Mouse (Mus musculus): ENCODE measurements around the gene Dnaaf1.
A peak's percentile ranks its signal among the peaks of the same experiment; 100 is the strongest.

The Dnaaf1 gene

DNA sequence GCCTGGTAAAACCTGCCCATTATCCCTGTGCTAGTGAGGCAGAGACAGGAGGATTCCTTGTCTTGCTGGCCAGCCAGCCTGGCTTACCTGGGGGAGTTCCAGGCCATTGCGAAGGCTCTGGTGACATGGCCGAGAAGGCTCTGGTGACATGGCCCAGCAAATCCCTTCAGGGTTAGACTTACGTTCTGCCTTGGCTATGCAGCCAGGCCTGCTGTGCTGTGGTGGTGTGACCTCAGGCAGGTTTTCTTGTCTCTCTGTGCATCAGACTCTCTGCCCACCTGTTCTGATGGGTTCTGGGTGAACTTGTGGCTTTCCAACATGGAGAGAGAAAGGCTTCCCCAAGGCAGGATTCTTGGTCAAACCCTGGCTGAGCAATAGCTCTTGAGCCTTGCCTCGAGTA, 62.3 kb downstream of the Dnaaf1 start:
- no peaks in the 10 kb centered on the region for H3K9me3 ChIP-seq (ENCODE audit: low read length)
- TF ChIP-seq NANOG (IDR thresholded peaks at IDR 0.05; ENCODE audit: borderline replicate concordance, low read length) (no peak), POU5F1 (IDR thresholded peaks at IDR 0.05; ENCODE audit: borderline replicate concordance, low read length) (no peak), CTCF (conservative IDR thresholded peaks at IDR 0.05; ENCODE audit: low read length) (no peak)

DNA sequence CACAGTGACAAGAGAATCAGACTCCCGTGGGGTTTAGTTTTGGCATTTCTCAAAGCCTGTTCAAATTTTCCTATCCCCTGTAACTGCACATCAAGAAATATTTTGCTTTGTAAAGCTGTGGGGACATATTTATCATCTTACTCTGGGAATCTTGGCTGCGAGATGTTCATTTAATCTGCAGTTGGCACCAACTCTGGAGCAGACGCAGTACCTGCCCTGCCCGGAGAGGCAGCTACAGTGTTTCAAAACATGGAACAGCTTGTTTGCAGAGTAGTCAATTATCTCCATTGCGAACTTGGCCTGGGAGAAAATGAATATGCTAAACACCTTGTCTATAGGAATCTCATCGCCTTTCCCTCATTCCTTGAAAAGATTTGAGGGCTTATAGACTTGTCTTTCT, 63.2 kb downstream of the Dnaaf1 start:
- TF ChIP-seq NANOG (IDR thresholded peaks at IDR 0.05; ENCODE audit: borderline replicate concordance, low read length) (no peak), CTCF (conservative IDR thresholded peaks at IDR 0.05; ENCODE audit: low read length) (no peak), POU5F1 (IDR thresholded peaks at IDR 0.05; ENCODE audit: borderline replicate concordance, low read length) (no peak)

More for the DNA sequence above, 62.3 kb downstream of the Dnaaf1 start:
- Histone ChIP-seq H3K4me1 (replicated peaks; ENCODE audit: low read depth, low read length) (peaks cover 34% of the 10 kb centered on the region), H3K36me3 (ENCODE audit: insufficient read depth, low read length) (no peaks in the 10 kb centered on the region), H3K27me3 (ENCODE audit: insufficient read depth, low read length) (peaks cover 78% of the 10 kb centered on the region), H3K4me3 (replicated peaks; ENCODE audit: low read length) (no peak overlapping the region)

DNA sequence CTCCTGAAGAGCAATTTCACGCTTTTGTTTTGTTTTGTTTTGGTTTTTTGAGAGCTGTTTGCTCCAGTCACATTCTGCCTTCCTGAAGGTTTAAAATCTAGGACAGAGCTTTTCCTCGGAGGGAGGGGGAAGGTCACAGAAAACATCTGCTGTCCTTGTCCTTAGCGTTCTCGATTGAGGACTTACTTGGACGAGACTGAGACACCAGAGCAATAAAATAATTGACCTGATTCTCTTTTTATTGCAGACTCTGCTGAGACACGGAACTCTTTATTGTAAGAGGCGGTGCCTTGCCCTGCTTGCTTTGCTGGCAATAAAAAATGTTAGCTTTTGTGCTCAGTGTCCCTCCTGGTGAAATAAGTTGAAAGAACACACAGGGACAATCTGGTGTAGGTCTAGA, 64.8 kb downstream of the Dnaaf1 start:
- TF ChIP-seq NANOG (IDR thresholded peaks at IDR 0.05; ENCODE audit: borderline replicate concordance, low read length) = no peak
- TF ChIP-seq CTCF (conservative IDR thresholded peaks at IDR 0.05; ENCODE audit: low read length) = no peak
- no peak for TF ChIP-seq POU5F1 (IDR thresholded peaks at IDR 0.05; ENCODE audit: borderline replicate concordance, low read length)
- H3K4me3 ChIP-seq (replicated peaks; ENCODE audit: low read length) = no peak overlapping the region

More for the DNA sequence above, 63.2 kb downstream of the Dnaaf1 start:
- H3K4me3 ChIP-seq (replicated peaks; ENCODE audit: low read length) = no peak overlapping the region
- no peaks in the 10 kb centered on the region for H3K36me3 ChIP-seq (ENCODE audit: insufficient read depth, low read length)
- H3K9me3 ChIP-seq (ENCODE audit: low read length) = no peaks in the 10 kb centered on the region
- H3K27me3 ChIP-seq (ENCODE audit: insufficient read depth, low read length) = peaks cover 75% of the 10 kb centered on the region
- H3K4me1 ChIP-seq (replicated peaks; ENCODE audit: low read depth, low read length) = peaks cover 27% of the 10 kb centered on the region

DNA sequence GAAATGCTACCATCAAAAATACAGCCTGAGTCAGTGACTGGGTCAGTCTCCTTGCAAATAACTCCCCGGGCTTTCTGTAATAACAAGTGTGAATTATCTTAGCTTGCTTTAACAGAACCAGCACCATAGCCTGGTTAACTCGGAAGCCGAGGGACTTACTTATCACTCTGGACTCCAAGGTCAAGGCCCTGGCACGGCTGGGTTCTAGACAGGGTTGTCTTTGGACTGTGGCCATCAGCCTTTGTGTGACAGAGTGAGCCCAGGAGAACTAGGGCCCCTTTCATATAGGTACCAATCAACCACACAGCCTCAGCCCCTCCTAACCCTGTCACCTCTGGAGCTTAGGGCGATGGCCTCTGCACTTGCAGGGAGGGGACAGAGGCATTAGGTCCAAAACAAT, 66.0 kb downstream of the Dnaaf1 start:
- Histone ChIP-seq H3K4me1 (replicated peaks; ENCODE audit: low read depth, low read length) (peaks cover 13% of the 10 kb centered on the region), H3K4me3 (replicated peaks; ENCODE audit: low read length) (no peak overlapping the region), H3K27me3 (ENCODE audit: insufficient read depth, low read length) (peaks cover 68% of the 10 kb centered on the region), H3K36me3 (ENCODE audit: insufficient read depth, low read length) (no peaks in the 10 kb centered on the region), H3K9me3 (ENCODE audit: low read length) (no peaks in the 10 kb centered on the region)
- TF ChIP-seq CTCF (conservative IDR thresholded peaks at IDR 0.05; ENCODE audit: low read length) = no peak
- TF ChIP-seq NANOG (IDR thresholded peaks at IDR 0.05; ENCODE audit: borderline replicate concordance, low read length) = no peak
- TF ChIP-seq POU5F1 (IDR thresholded peaks at IDR 0.05; ENCODE audit: borderline replicate concordance, low read length) = no peak

More for the DNA sequence above, 64.8 kb downstream of the Dnaaf1 start:
- H3K36me3 ChIP-seq (ENCODE audit: insufficient read depth, low read length) = no peaks in the 10 kb centered on the region
- H3K9me3 ChIP-seq (ENCODE audit: low read length) = no peaks in the 10 kb centered on the region
- peaks cover 21% of the 10 kb centered on the region for H3K4me1 ChIP-seq (replicated peaks; ENCODE audit: low read depth, low read length)
- peaks cover 68% of the 10 kb centered on the region for H3K27me3 ChIP-seq (ENCODE audit: insufficient read depth, low read length)

DNA sequence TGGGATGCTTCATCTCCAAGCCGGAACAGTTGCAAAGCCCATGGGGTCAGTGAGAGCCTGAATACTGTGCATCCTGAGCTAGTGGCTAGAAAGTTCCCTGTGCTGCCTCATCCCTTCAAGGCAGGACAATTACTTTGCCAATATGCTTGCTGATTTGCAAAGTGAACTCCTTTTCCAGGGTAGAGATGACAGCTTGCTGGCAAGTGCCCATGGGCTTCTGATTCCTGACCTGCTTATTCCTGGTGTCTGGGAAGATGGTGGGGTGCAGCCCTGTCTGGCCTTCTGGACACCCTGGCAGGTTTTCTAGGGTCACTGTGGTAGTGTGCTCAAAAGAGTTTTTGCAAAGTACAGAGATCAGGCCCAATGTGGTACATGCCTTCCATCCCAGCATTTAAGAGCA, 67.9 kb downstream of the Dnaaf1 start:
- H3K4me1 ChIP-seq (replicated peaks; ENCODE audit: low read depth, low read length) = peaks cover 4% of the 10 kb centered on the region; the same call in 1 of the 2 replicates
- peaks cover 50% of the 10 kb centered on the region for H3K27me3 ChIP-seq (ENCODE audit: insufficient read depth, low read length)
- TF ChIP-seq POU5F1 (IDR thresholded peaks at IDR 0.05; ENCODE audit: borderline replicate concordance, low read length) (no peak), CTCF (conservative IDR thresholded peaks at IDR 0.05; ENCODE audit: low read length) (no peak), NANOG (IDR thresholded peaks at IDR 0.05; ENCODE audit: borderline replicate concordance, low read length) (no peak)
- H3K4me3 ChIP-seq (replicated peaks; ENCODE audit: low read length) = no peak overlapping the region
- H3K9me3 ChIP-seq (ENCODE audit: low read length) = peaks cover 11% of the 10 kb centered on the region
- no peaks in the 10 kb centered on the region for H3K36me3 ChIP-seq (ENCODE audit: insufficient read depth, low read length)

DNA sequence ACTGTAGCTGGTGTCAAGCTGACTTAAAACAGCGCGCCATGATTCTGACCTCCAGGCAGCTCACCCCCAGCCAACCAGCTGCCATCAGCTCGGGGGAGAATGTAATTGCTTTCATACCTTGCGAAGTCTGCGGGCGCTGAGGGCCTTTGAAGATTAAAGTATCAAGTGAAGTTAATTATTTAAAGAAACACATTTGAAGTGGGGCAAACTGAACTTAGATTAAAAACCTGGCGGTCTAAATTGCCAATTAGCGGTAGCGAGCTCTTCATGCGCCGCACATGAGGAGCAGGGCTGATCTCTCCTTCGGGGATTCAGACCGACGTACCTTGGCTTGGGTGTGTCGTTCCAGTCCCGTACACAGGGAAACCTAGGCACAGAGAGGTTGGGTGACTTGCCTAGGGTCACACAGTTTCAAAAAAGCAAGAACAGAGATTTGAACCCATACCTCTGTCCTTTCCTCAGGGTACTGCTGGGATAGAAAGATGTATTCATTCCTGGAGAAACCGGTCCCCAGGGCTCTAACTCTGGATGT, 69.5 kb downstream of the Dnaaf1 start:
- no peak for TF ChIP-seq NANOG (IDR thresholded peaks at IDR 0.05; ENCODE audit: borderline replicate concordance, low read length)
- no peak for TF ChIP-seq POU5F1 (IDR thresholded peaks at IDR 0.05; ENCODE audit: borderline replicate concordance, low read length)
- TF ChIP-seq CTCF (conservative IDR thresholded peaks at IDR 0.05; ENCODE audit: low read length) = no peak
- H3K4me1 ChIP-seq (replicated peaks; ENCODE audit: low read depth, low read length) = peaks cover 4% of the 10 kb centered on the region; the same call in 1 of the 2 replicates
- H3K27me3 ChIP-seq (ENCODE audit: insufficient read depth, low read length) = peaks cover 46% of the 10 kb centered on the region
- H3K36me3 ChIP-seq (ENCODE audit: insufficient read depth, low read length) = no peaks in the 10 kb centered on the region
- H3K4me3 ChIP-seq (replicated peaks; ENCODE audit: low read length) = no peak overlapping the region
- peaks cover 11% of the 10 kb centered on the region for H3K9me3 ChIP-seq (ENCODE audit: low read length)

DNA sequence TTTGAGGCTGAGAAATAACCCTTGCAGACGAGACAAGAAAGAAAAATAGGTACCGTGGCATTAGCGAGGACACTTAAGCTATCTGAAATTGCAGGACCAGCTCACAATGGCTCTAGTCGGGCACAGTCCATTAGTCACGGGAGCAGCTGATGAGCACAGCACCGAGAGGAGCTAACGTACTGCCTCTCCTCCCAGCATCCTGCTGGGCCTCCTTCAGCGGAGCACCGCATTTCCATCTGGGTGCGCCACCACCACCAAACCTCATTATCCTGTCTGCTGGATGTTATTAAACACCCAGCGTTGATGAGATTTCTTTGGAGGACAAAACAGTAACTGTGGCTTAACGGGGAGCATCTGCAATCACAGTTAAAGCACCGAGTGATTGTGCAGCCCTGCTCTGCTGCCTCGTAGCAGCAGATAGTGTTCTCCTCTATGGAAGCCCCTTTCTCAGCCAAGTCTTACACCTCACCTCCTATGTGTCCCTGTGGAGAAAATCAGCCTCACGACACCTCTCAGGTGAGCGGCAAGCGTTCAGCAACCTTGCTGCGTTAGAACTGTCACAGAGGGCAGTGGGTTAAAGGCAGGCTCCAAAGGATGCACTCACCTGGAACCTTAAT, 70.1 kb downstream of the Dnaaf1 start:
- peaks cover 4% of the 10 kb centered on the region; the same call in 1 of the 2 replicates for H3K4me1 ChIP-seq (replicated peaks; ENCODE audit: low read depth, low read length)

DNA sequence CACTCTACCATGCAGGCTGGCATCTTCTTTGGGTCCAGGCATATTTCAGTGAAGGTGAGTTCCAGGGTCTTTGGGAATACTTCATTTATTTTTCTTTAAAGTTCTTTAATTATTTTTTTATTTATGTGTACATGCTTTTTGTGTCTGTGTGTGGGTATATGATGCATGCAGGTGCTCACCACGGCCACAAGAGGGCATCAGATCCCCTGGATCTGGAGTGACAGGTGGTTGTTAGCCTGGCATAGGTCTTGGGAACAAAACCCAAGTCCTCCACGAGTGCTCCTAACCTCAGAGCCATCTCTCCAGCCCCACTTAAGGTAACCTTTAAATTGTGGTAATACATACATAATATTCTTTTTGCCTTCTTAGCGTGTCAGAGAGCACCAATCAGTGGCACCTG, 71.2 kb downstream of the Dnaaf1 start:
- no peaks in the 10 kb centered on the region for H3K36me3 ChIP-seq (ENCODE audit: insufficient read depth, low read length)
- peaks cover 4% of the 10 kb centered on the region; the same call in 1 of the 2 replicates for H3K4me1 ChIP-seq (replicated peaks; ENCODE audit: low read depth, low read length)
- H3K27me3 ChIP-seq (ENCODE audit: insufficient read depth, low read length) = peaks cover 36% of the 10 kb centered on the region
- peaks cover 11% of the 10 kb centered on the region for H3K9me3 ChIP-seq (ENCODE audit: low read length)
- TF ChIP-seq POU5F1 (IDR thresholded peaks at IDR 0.05; ENCODE audit: borderline replicate concordance, low read length) (no peak), CTCF (conservative IDR thresholded peaks at IDR 0.05; ENCODE audit: low read length) (peak; percentile 82)
- H3K4me3 ChIP-seq (replicated peaks; ENCODE audit: low read length) = no peak overlapping the region

More for the DNA sequence above, 70.1 kb downstream of the Dnaaf1 start:
- TF ChIP-seq CTCF (conservative IDR thresholded peaks at IDR 0.05; ENCODE audit: low read length) (no peak), NANOG (IDR thresholded peaks at IDR 0.05; ENCODE audit: borderline replicate concordance, low read length) (no peak), POU5F1 (IDR thresholded peaks at IDR 0.05; ENCODE audit: borderline replicate concordance, low read length) (no peak)
- H3K4me3 ChIP-seq (replicated peaks; ENCODE audit: low read length) = no peak overlapping the region
- no peaks in the 10 kb centered on the region for H3K36me3 ChIP-seq (ENCODE audit: insufficient read depth, low read length)
- peaks cover 42% of the 10 kb centered on the region for H3K27me3 ChIP-seq (ENCODE audit: insufficient read depth, low read length)
- peaks cover 11% of the 10 kb centered on the region for H3K9me3 ChIP-seq (ENCODE audit: low read length)

Data from E14TG2a.4 (cell line).